Mouse (Mus musculus) kidney, postnatal 0 days (tissue): ENCODE measurements around the gene Trim25. TPM values are rescaled to one million over a fixed set of nuclear protein-coding genes. Genes with fewer than 3 reads are reported as not detected.
A peak's percentile ranks its signal among the peaks of the same experiment; 100 is the strongest.
"Not testable (repeated sequence)": the region's sequence is repeated elsewhere in the genome, so short reads cannot be mapped to it uniquely, and the experiment has no call there.

Experiments used
- ATAC-seq: fragments of 200-750 bp; cut with Nextera tagmentation; replicated peaks from 2 replicates; pipeline ENCODE4 v1.8.0; 2017; ENCODE audit warnings: low read depth, moderate number of reproducible peaks, moderate TSS enrichment, moderate library complexity; ENCODE audit not compliant: low FRiP score
- DNase-seq: peaks from one replicate; pipeline ENCODE4 v3.0.0-alpha.2; 2016; ENCODE audit warnings: low spot score
- H3K27ac ChIP-seq: fragments of 300-500 bp; sonication (generic); 2 replicates; pipeline ENCODE4 v1.5.1; 2014; ENCODE audit warnings: mild to moderate bottlenecking
- H3K27me3 ChIP-seq: fragments of 300-500 bp; sonication (generic); 2 replicates; pipeline ENCODE4 v1.6.1; 2014; ENCODE audit warnings: low read length, mixed read lengths; ENCODE audit not compliant: insufficient read depth
- H3K36me3 ChIP-seq: fragments of 300-500 bp; sonication (generic); 2 replicates; pipeline ENCODE4 v1.6.1; 2014; ENCODE audit warnings: low read length, mixed read lengths; ENCODE audit not compliant: insufficient read depth
- H3K4me1 ChIP-seq: fragments of 300-500 bp; sonication (generic); replicated peaks from 2 replicates; pipeline ENCODE4 v1.6.1; 2014; ENCODE audit warnings: antibody characterized with exemption, low read length, mixed read lengths; ENCODE audit not compliant: insufficient read depth
- H3K4me2 ChIP-seq: fragments of 300-500 bp; sonication (generic); 2 replicates; pipeline ENCODE4 v1.6.1; 2014; ENCODE audit warnings: mild to moderate bottlenecking, low read length, moderate library complexity, mixed read lengths
- H3K4me3 ChIP-seq: fragments of 300-500 bp; sonication (generic); replicated peaks from 2 replicates; pipeline ENCODE4 v1.5.1; 2014; ENCODE audit warnings: low read depth, low read length
- H3K9ac ChIP-seq: fragments of 300-500 bp; sonication (generic); 2 replicates; pipeline ENCODE4 v1.6.1; 2014; ENCODE audit warnings: low read depth, low read length
- H3K9me3 ChIP-seq: fragments of 300-500 bp; sonication (generic); replicated peaks from 2 replicates; pipeline ENCODE4 v1.6.1; 2016; ENCODE audit warnings: low read length, inconsistent platforms, mixed read lengths
- CTCF ChIP-seq: IDR thresholded peaks from 2 replicates; pipeline ENCODE4 v1.5.1; 2016; ENCODE audit warnings: antibody characterized with exemption, low read depth, mild to moderate bottlenecking, moderate library complexity
- WGBS: fragments of 180-500 bp; shearing (Covaris S2); extraction: QIAGEN DNeasy Blood & Tissue Kit; methylation state at CpG from one replicate; pipeline ENCODE4 v1.1.7; 2014; 5-methylcytosine and 5-hydroxymethylcytosine counted together
- polyA plus RNA-seq: library from polyadenylated mRNA; unstranded; fragments of >200 nt; fragmentation: Nextera tagmentation; extraction: Ambion mirVana; gene quantifications from 2 replicates; pipeline ENCODE4 v1.2.1, GENCODE M21; 2015

The Trim25 gene
- polyA plus RNA-seq, 1 experiment from 2014 or later = 17.6 TPM

- H3K27ac ChIP-seq = no peak overlapping the region
- H3K9me3 ChIP-seq = no peaks in the 10 kb centered on the region
- DNase-seq (no peak), ATAC-seq (no peak)
- no peak overlapping the region for H3K4me3 ChIP-seq
- H3K4me2 ChIP-seq = no peak overlapping the region
- H3K4me1 ChIP-seq = no peaks in the 10 kb centered on the region
- no peak for TF ChIP-seq CTCF
- H3K27me3 ChIP-seq = no peaks in the 10 kb centered on the region
- WGBS = 72% methylated on average over 3 of the region's 3 CpGs
- no peak overlapping the region for H3K9ac ChIP-seq
- peaks cover 8% of the 10 kb centered on the region; the same call in 1 of the 2 replicates for H3K36me3 ChIP-seq
Measured at GRCm38 (mm10) chr11:89035552-89035951, 36.4 kb downstream of the Trim25 start.

- no peak for ATAC-seq
- no peak overlapping the region for H3K27ac ChIP-seq
- no peaks in the 10 kb centered on the region for H3K4me1 ChIP-seq
- no peaks in the 10 kb centered on the region for H3K27me3 ChIP-seq
- no peak for DNase-seq
- TF ChIP-seq CTCF = no peak
- no peak overlapping the region for H3K4me3 ChIP-seq
- H3K9me3 ChIP-seq = no peaks in the 10 kb centered on the region
- WGBS = 84% methylated on average over 6 of the region's 6 CpGs
- no peak overlapping the region for H3K4me2 ChIP-seq
- peaks cover 11% of the 10 kb centered on the region for H3K36me3 ChIP-seq
- H3K9ac ChIP-seq = no peak overlapping the region
Measured at GRCm38 (mm10) chr11:89038496-89038895, 39.3 kb downstream of the Trim25 start.

- no peak overlapping the region for H3K27ac ChIP-seq
- DNase-seq (peak; percentile 62), ATAC-seq (no peak; the same call in 1 of the 2 replicates)
- H3K27me3 ChIP-seq = no peaks in the 10 kb centered on the region
- H3K4me1 ChIP-seq = no peaks in the 10 kb centered on the region
- no peaks in the 10 kb centered on the region for H3K9me3 ChIP-seq
- no peak overlapping the region for H3K9ac ChIP-seq
- H3K4me3 ChIP-seq = no peak overlapping the region
- TF ChIP-seq CTCF = peak; percentile 88
- WGBS = 39% methylated on average over 3 of the region's 3 CpGs
- peaks cover 12% of the 10 kb centered on the region for H3K36me3 ChIP-seq
- H3K4me2 ChIP-seq = no peak overlapping the region
Measured at GRCm38 (mm10) chr11:89039325-89039724, 40.1 kb downstream of the Trim25 start.

GRCm38 (mm10) chr11:89041073-89041472, 41.9 kb downstream of the Trim25 start:
- H3K9ac ChIP-seq, H3K9me3 ChIP-seq, H3K4me1 ChIP-seq, H3K27me3 ChIP-seq, H3K4me2 ChIP-seq, H3K27ac ChIP-seq, H3K4me3 ChIP-seq, ATAC-seq, DNase-seq: not testable (repeated sequence)
- WGBS = 87% methylated on average over 6 of the region's 7 CpGs
- peaks cover 19% of the 10 kb centered on the region for H3K36me3 ChIP-seq

- Histone ChIP-seq H3K4me3 (no peak overlapping the region), H3K27me3 (no peaks in the 10 kb centered on the region), H3K9ac (no peak overlapping the region), H3K36me3 (peaks cover 28% of the 10 kb centered on the region), H3K4me2 (no peak overlapping the region), H3K27ac (no peak overlapping the region), H3K4me1 (no peaks in the 10 kb centered on the region), H3K9me3 (no peaks in the 10 kb centered on the region)
- DNase-seq = no peak
- no peak for ATAC-seq
- TF ChIP-seq CTCF = no peak
- WGBS = 94% methylated on average over 7 of the region's 7 CpGs
Measured at GRCm38 (mm10) chr11:89043046-89043445, 43.9 kb downstream of the Trim25 start.

- not testable (repeated sequence) for DNase-seq, ATAC-seq, H3K27ac ChIP-seq, H3K27me3 ChIP-seq, H3K9me3 ChIP-seq, H3K9ac ChIP-seq, H3K4me3 ChIP-seq, H3K4me1 ChIP-seq, H3K4me2 ChIP-seq
- 97% methylated on average over 3 of the region's 3 CpGs for WGBS
- H3K36me3 ChIP-seq = peaks cover 27% of the 10 kb centered on the region
Measured at GRCm38 (mm10) chr11:89045501-89045900, 46.3 kb downstream of the Trim25 start.

- H3K4me1 ChIP-seq = no peaks in the 10 kb centered on the region
- peaks cover 23% of the 10 kb centered on the region; the same call in 1 of the 2 replicates for H3K36me3 ChIP-seq
- no peak overlapping the region for H3K4me2 ChIP-seq
- H3K27me3 ChIP-seq = no peaks in the 10 kb centered on the region
- DNase-seq (no peak), ATAC-seq (no peak)
- 96% methylated on average over 3 of the region's 3 CpGs for WGBS
- no peak for TF ChIP-seq CTCF
- H3K27ac ChIP-seq = no peak overlapping the region
- no peak overlapping the region for H3K9ac ChIP-seq
- no peak overlapping the region for H3K4me3 ChIP-seq
- no peaks in the 10 kb centered on the region for H3K9me3 ChIP-seq
Measured at GRCm38 (mm10) chr11:89046021-89046420, 46.8 kb downstream of the Trim25 start.
